Mouse (Mus musculus) forebrain, embryonic 11.5 days (tissue): ENCODE data around the gene Actn2. TPM values are rescaled to one million over a fixed set of nuclear protein-coding genes. Genes with fewer than 3 reads are reported as not detected.

ENCODE experiments used
- ATAC-seq: fragments of 200-750 bp; cut with Nextera tagmentation; replicated peaks from 2 replicates; pipeline ENCODE4 v1.8.0; 2017; ENCODE audit warnings: moderate TSS enrichment; ENCODE audit not compliant: low FRiP score
- DNase-seq: peaks from one replicate; pipeline ENCODE4 v3.0.0-alpha.2; 2017; ENCODE audit warnings: low spot score
- H3K27ac ChIP-seq: fragments of 300-500 bp; sonication (generic); 2 replicates; pipeline ENCODE4 v1.5.1; 2014; ENCODE audit warnings: low read depth, low read length
- H3K27me3 ChIP-seq: fragments of 300-500 bp; sonication (generic); 2 replicates; pipeline ENCODE4 v1.6.1; 2014; ENCODE audit warnings: mild to moderate bottlenecking, low read length, mixed read lengths; ENCODE audit not compliant: control insufficient read depth, insufficient read depth
- H3K36me3 ChIP-seq: fragments of 300-500 bp; sonication (generic); 2 replicates; pipeline ENCODE4 v1.6.1; 2014; ENCODE audit warnings: mild to moderate bottlenecking, low read length, moderate library complexity, mixed read lengths; ENCODE audit not compliant: control insufficient read depth, insufficient read depth
- H3K4me1 ChIP-seq: fragments of 300-500 bp; sonication (generic); replicated peaks from 2 replicates; pipeline ENCODE4 v1.6.1; 2014; ENCODE audit warnings: low read length, mixed read lengths; ENCODE audit not compliant: control insufficient read depth, insufficient read depth
- H3K4me2 ChIP-seq: fragments of 300-500 bp; sonication (generic); 2 replicates; pipeline ENCODE4 v1.6.1; 2014; ENCODE audit warnings: low read depth, mild to moderate bottlenecking, low read length, moderate library complexity, mixed read lengths; ENCODE audit not compliant: severe bottlenecking
- H3K4me3 ChIP-seq: fragments of 300-500 bp; sonication (generic); 2 replicates; pipeline ENCODE4 v1.5.1; 2014; ENCODE audit warnings: low read depth, low read length
- H3K9ac ChIP-seq: fragments of 300-500 bp; sonication (generic); 2 replicates; pipeline ENCODE4 v1.6.1; 2014; ENCODE audit warnings: low read length
- H3K9me3 ChIP-seq: fragments of 300-500 bp; sonication (generic); 2 replicates; pipeline ENCODE4 v1.6.1; 2016; ENCODE audit warnings: low read length, mixed read lengths; ENCODE audit not compliant: control insufficient read depth
- WGBS: fragments of 180-500 bp; shearing (Covaris S2); extraction: QIAGEN DNeasy Blood & Tissue Kit; methylation state at CpG from one replicate; pipeline ENCODE4 v1.1.7; 2014; 5-methylcytosine and 5-hydroxymethylcytosine counted together
- polyA plus RNA-seq: library from polyadenylated mRNA; unstranded; fragments of >200 nt; fragmentation: Nextera tagmentation; extraction: Ambion mirVana; gene quantifications from 2 replicates; pipeline ENCODE4 v1.2.1, GENCODE M21; 2014

Gene Actn2
- polyA plus RNA-seq, 1 experiment from 2014 or later = 0.41 TPM

GRCm38 (mm10) chr13:12257391-12258380, 82.9 kb downstream of the Actn2 start, which contains the start of gene Mtr:
Gene Mtr (minus strand): TSS chr13:12258113.
- no peaks in the 10 kb centered on the region for H3K27me3 ChIP-seq
- peak within 1 kb of the TSS; percentile 68 for H3K4me2 ChIP-seq
- no peaks in the 10 kb centered on the region; the same call in 1 of the 2 replicates for H3K36me3 ChIP-seq
- under 1% methylated on average over 69 of the region's 69 CpGs for whole genome bisulfite sequencing
- H3K9ac ChIP-seq = peak within 1 kb of the TSS; percentile 85
- peak; percentile 97 for DNase-seq
- H3K27ac ChIP-seq = peak within 1 kb of the TSS; percentile 71
- peaks cover 4% of the 10 kb centered on the region; the same call in 1 of the 2 replicates for H3K4me1 ChIP-seq
- no peaks in the 10 kb centered on the region; the same call in 1 of the 2 replicates for H3K9me3 ChIP-seq
- ATAC-seq = peak; percentile 100
- peak within 1 kb of the TSS; percentile 73 for H3K4me3 ChIP-seq

GRCm38 (mm10) chr13:12256871-12257390, 83.6 kb downstream of the Actn2 start:
- WGBS = 8% methylated on average over 10 of the region's 10 CpGs
- peak overlapping the region; percentile 73 for H3K4me3 ChIP-seq
- H3K4me1 ChIP-seq = peaks cover 4% of the 10 kb centered on the region; the same call in 1 of the 2 replicates
- H3K27ac ChIP-seq = no peak overlapping the region
- H3K9me3 ChIP-seq = no peaks in the 10 kb centered on the region; the same call in 1 of the 2 replicates
- no peak for ATAC-seq
- no peaks in the 10 kb centered on the region; the same call in 1 of the 2 replicates for H3K36me3 ChIP-seq
- no peaks in the 10 kb centered on the region for H3K27me3 ChIP-seq
- H3K9ac ChIP-seq = peak overlapping the region; percentile 85
- DNase-seq = no peak
- H3K4me2 ChIP-seq = peak overlapping the region; percentile 68

- Histone ChIP-seq H3K27ac (no peak overlapping the region), H3K9me3 (no peaks in the 10 kb centered on the region; the same call in 1 of the 2 replicates), H3K36me3 (no peaks in the 10 kb centered on the region; the same call in 1 of the 2 replicates), H3K27me3 (no peaks in the 10 kb centered on the region), H3K4me1 (peaks cover 4% of the 10 kb centered on the region; the same call in 1 of the 2 replicates), H3K9ac (no peak overlapping the region; the same call in 1 of the 2 replicates), H3K4me2 (peak overlapping the region; percentile 68), H3K4me3 (peak overlapping the region; percentile 73; the same call in 1 of the 2 replicates)
- WGBS = 78% methylated on average over 3 of the region's 3 CpGs
- DNase-seq = no peak
- no peak for ATAC-seq
These were observed 84.5 kb downstream of the Actn2 start for GRCm38 (mm10) chr13:12255911-12256705.

- Histone ChIP-seq H3K9ac (no peak overlapping the region), H3K27ac (no peak overlapping the region), H3K4me1 (no peaks in the 10 kb centered on the region), H3K36me3 (no peaks in the 10 kb centered on the region; the same call in 1 of the 2 replicates), H3K27me3 (no peaks in the 10 kb centered on the region), H3K4me2 (no peak overlapping the region), H3K4me3 (no peak overlapping the region), H3K9me3 (no peaks in the 10 kb centered on the region)
- WGBS = 95% methylated on average over 3 of the region's 3 CpGs
- ATAC-seq (no peak), DNase-seq (no peak)
These were observed 90.1 kb downstream of the Actn2 start for GRCm38 (mm10) chr13:12250496-12250895.

GRCm38 (mm10) chr13:12249195-12249898, 91.2 kb downstream of the Actn2 start:
- ATAC-seq (no peak), DNase-seq (no peak)
- Histone ChIP-seq H3K9ac (no peak overlapping the region), H3K4me1 (no peaks in the 10 kb centered on the region), H3K27ac (no peak overlapping the region), H3K4me2 (no peak overlapping the region), H3K4me3 (no peak overlapping the region), H3K9me3 (no peaks in the 10 kb centered on the region), H3K27me3 (no peaks in the 10 kb centered on the region), H3K36me3 (no peaks in the 10 kb centered on the region; the same call in 1 of the 2 replicates)
- 95% methylated on average over 8 of the region's 8 CpGs for WGBS

GRCm38 (mm10) chr13:12245938-12246337, 94.6 kb downstream of the Actn2 start:
- Histone ChIP-seq H3K36me3 (no peaks in the 10 kb centered on the region; the same call in 1 of the 2 replicates), H3K4me3 (no peak overlapping the region), H3K9me3 (no peaks in the 10 kb centered on the region), H3K9ac (no peak overlapping the region), H3K27me3 (no peaks in the 10 kb centered on the region), H3K27ac (no peak overlapping the region), H3K4me2 (no peak overlapping the region), H3K4me1 (no peaks in the 10 kb centered on the region)
- ATAC-seq = no peak
- WGBS = 96% methylated on average over 2 of the region's 2 CpGs
- no peak for DNase-seq

GRCm38 (mm10) chr13:12243991-12244390, 96.6 kb downstream of the Actn2 start:
- H3K9ac ChIP-seq = no peak overlapping the region
- 95% methylated on average over 4 of the region's 4 CpGs for WGBS
- H3K9me3 ChIP-seq = no peaks in the 10 kb centered on the region
- no peaks in the 10 kb centered on the region for H3K4me1 ChIP-seq
- ATAC-seq = no peak
- no peak overlapping the region for H3K4me3 ChIP-seq
- H3K27me3 ChIP-seq = no peaks in the 10 kb centered on the region
- H3K27ac ChIP-seq = no peak overlapping the region
- no peak overlapping the region for H3K4me2 ChIP-seq
- DNase-seq = no peak
- no peaks in the 10 kb centered on the region; the same call in 1 of the 2 replicates for H3K36me3 ChIP-seq
